Mouse (Mus musculus) cerebellum, adult 2 months (tissue): ENCODE results near the gene Tbc1d1.

Experiments used
- CTCF ChIP-seq: fragments of 200-500 bp; IDR thresholded peaks from 2 replicates; pipeline ENCODE4 v1.5.1; 2011; ENCODE audit warnings: low read depth, mild to moderate bottlenecking, control low read depth, low read length, moderate library complexity, borderline replicate concordance; ENCODE audit not compliant: insufficient read depth
- POLR2A ChIP-seq: fragments of 200-500 bp; IDR thresholded peaks from 2 replicates; pipeline ENCODE4 v1.6.1; 2011; ENCODE audit warnings: low read length, control low read depth, borderline replicate concordance; ENCODE audit not compliant: insufficient read depth

DNA sequence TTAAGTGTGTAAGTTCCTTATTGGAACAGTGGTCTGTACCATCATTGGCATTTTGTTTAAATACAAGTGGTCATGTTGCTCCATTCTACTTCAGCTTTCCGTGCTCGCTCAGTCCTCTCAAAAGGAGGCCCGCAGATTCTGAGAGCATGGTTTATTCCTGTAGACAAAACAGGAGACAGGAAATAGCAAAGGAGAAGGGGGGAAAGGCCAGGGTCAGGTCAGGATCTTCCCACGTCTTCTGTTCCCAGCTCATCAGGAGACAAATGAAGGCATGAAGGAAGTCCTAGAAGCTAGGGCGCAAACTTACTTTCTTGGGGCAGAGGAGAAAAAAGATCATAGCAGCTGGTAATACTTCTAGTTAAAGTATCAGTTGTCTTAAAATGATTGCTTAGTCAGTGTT, 56.1 kb downstream of the Tbc1d1 start:
- no peak for TF ChIP-seq CTCF
- no peak for TF ChIP-seq POLR2A
